Mouse (Mus musculus): ENCODE measurements around the gene Hbq1a. TPM values are rescaled to one million over a fixed set of nuclear protein-coding genes. Genes with fewer than 3 reads are reported as not detected.
"Not testable (repeated sequence)": the region's sequence is repeated elsewhere in the genome, so short reads cannot be mapped to it uniquely, and the experiment has no call there.

Gene Hbq1a
- polyA plus RNA-seq (2014; fragmentation: Nextera tagmentation; extraction: Ambion mirVana) = 0.63 and 0.75 TPM in 2 replicates

- peak within 1 kb of the TSS; percentile 39; the same call in 1 of the 2 replicates for H3K4me2 ChIP-seq (ENCODE audit: low read length)
- H3K27ac ChIP-seq (ENCODE audit: low read depth, low read length); H3K4me3 ChIP-seq (ENCODE audit: low read depth, low read length); H3K9me3 ChIP-seq (replicated peaks; ENCODE audit: control insufficient read depth, low read length); H3K4me1 ChIP-seq (ENCODE audit: control insufficient read depth, insufficient read depth, low read length); H3K9ac ChIP-seq (ENCODE audit: low read length); H3K36me3 ChIP-seq (ENCODE audit: control insufficient read depth, insufficient read depth, low read length); H3K27me3 ChIP-seq (replicated peaks; ENCODE audit: control insufficient read depth, insufficient read depth, low read length): not testable (repeated sequence)
- 8% methylated on average over 16 of the region's 16 CpGs for WGBS
- peak; percentile 59 for DNase-seq (ENCODE audit: low spot score)
- ATAC-seq = peak; percentile 70
Measured at GRCm38 (mm10) chr11:32299865-32300264, at the start of gene Hbq1a. TSS of gene Hbq1a (plus strand) at chr11:32300069.

- Histone ChIP-seq H3K9ac (ENCODE audit: low read length) (no peak overlapping the region), H3K27ac (ENCODE audit: low read depth, low read length) (no peak overlapping the region), H3K4me1 (ENCODE audit: control insufficient read depth, insufficient read depth, low read length) (no peaks in the 10 kb centered on the region), H3K9me3 (replicated peaks; ENCODE audit: control insufficient read depth, low read length) (no peaks in the 10 kb centered on the region), H3K4me3 (ENCODE audit: low read depth, low read length) (no peak overlapping the region), H3K4me2 (ENCODE audit: low read length) (no peak overlapping the region), H3K27me3 (replicated peaks; ENCODE audit: control insufficient read depth, insufficient read depth, low read length) (no peaks in the 10 kb centered on the region), H3K36me3 (ENCODE audit: control insufficient read depth, insufficient read depth, low read length) (peaks cover 65% of the 10 kb centered on the region)
- no peak for DNase-seq (ENCODE audit: low spot score)
- ATAC-seq = no peak
- WGBS = 89% methylated on average over 8 of the region's 8 CpGs
Measured at GRCm38 (mm10) chr11:32250880-32251763, 48.7 kb upstream of the Hbq1a start.

GRCm38 (mm10) chr11:32253121-32253520 lies 46.7 kb upstream of the Hbq1a start:
- H3K27me3 ChIP-seq (replicated peaks; ENCODE audit: control insufficient read depth, insufficient read depth, low read length) = no peaks in the 10 kb centered on the region
- no peak overlapping the region for H3K4me3 ChIP-seq (ENCODE audit: low read depth, low read length)
- H3K36me3 ChIP-seq (ENCODE audit: control insufficient read depth, insufficient read depth, low read length) = peaks cover 46% of the 10 kb centered on the region
- H3K9me3 ChIP-seq (replicated peaks; ENCODE audit: control insufficient read depth, low read length) = no peaks in the 10 kb centered on the region
- no peak overlapping the region for H3K27ac ChIP-seq (ENCODE audit: low read depth, low read length)
- H3K4me1 ChIP-seq (ENCODE audit: control insufficient read depth, insufficient read depth, low read length) = no peaks in the 10 kb centered on the region
- H3K9ac ChIP-seq (ENCODE audit: low read length) = no peak overlapping the region
- DNase-seq (ENCODE audit: low spot score) = no peak
- ATAC-seq = no peak
- no peak overlapping the region for H3K4me2 ChIP-seq (ENCODE audit: low read length)
- 100% methylated on average over 1 of the region's 1 CpGs for WGBS

GRCm38 (mm10) chr11:32256146-32256545 lies 43.7 kb upstream of the Hbq1a start:
- Histone ChIP-seq H3K36me3 (ENCODE audit: control insufficient read depth, insufficient read depth, low read length) (peaks cover 41% of the 10 kb centered on the region), H3K27ac (ENCODE audit: low read depth, low read length) (no peak overlapping the region), H3K4me3 (ENCODE audit: low read depth, low read length) (no peak overlapping the region), H3K4me2 (ENCODE audit: low read length) (no peak overlapping the region), H3K27me3 (replicated peaks; ENCODE audit: control insufficient read depth, insufficient read depth, low read length) (no peaks in the 10 kb centered on the region), H3K9ac (ENCODE audit: low read length) (no peak overlapping the region), H3K4me1 (ENCODE audit: control insufficient read depth, insufficient read depth, low read length) (no peaks in the 10 kb centered on the region), H3K9me3 (replicated peaks; ENCODE audit: control insufficient read depth, low read length) (no peaks in the 10 kb centered on the region)
- 97% methylated on average over 1 of the region's 1 CpGs for WGBS
- no peak for DNase-seq (ENCODE audit: low spot score)
- ATAC-seq = no peak

GRCm38 (mm10) chr11:32256566-32256965 lies 43.3 kb upstream of the Hbq1a start:
- H3K27me3 ChIP-seq (replicated peaks; ENCODE audit: control insufficient read depth, insufficient read depth, low read length) = no peaks in the 10 kb centered on the region
- H3K27ac ChIP-seq (ENCODE audit: low read depth, low read length) = no peak overlapping the region
- ATAC-seq (no peak), DNase-seq (ENCODE audit: low spot score) (no peak)
- peaks cover 40% of the 10 kb centered on the region for H3K36me3 ChIP-seq (ENCODE audit: control insufficient read depth, insufficient read depth, low read length)
- H3K4me1 ChIP-seq (ENCODE audit: control insufficient read depth, insufficient read depth, low read length) = no peaks in the 10 kb centered on the region
- H3K4me2 ChIP-seq (ENCODE audit: low read length) = no peak overlapping the region
- no peaks in the 10 kb centered on the region for H3K9me3 ChIP-seq (replicated peaks; ENCODE audit: control insufficient read depth, low read length)
- no peak overlapping the region for H3K4me3 ChIP-seq (ENCODE audit: low read depth, low read length)
- H3K9ac ChIP-seq (ENCODE audit: low read length) = no peak overlapping the region
- whole genome bisulfite sequencing = 92% methylated on average over 3 of the region's 3 CpGs

- no peak overlapping the region for H3K9ac ChIP-seq (ENCODE audit: low read length)
- 91% methylated on average over 10 of the region's 10 CpGs for WGBS
- no peak for ATAC-seq
Measured at GRCm38 (mm10) chr11:32262674-32263415, 37.0 kb upstream of the Hbq1a start.

GRCm38 (mm10) chr11:32265117-32265738 lies 34.6 kb upstream of the Hbq1a start:
- DNase-seq (ENCODE audit: low spot score) (no peak), ATAC-seq (no peak)
- Histone ChIP-seq H3K27me3 (replicated peaks; ENCODE audit: control insufficient read depth, insufficient read depth, low read length) (no peaks in the 10 kb centered on the region), H3K4me1 (ENCODE audit: control insufficient read depth, insufficient read depth, low read length) (peaks cover 5% of the 10 kb centered on the region; the same call in 1 of the 2 replicates), H3K9ac (ENCODE audit: low read length) (no peak overlapping the region), H3K9me3 (replicated peaks; ENCODE audit: control insufficient read depth, low read length) (no peaks in the 10 kb centered on the region), H3K4me2 (ENCODE audit: low read length) (no peak overlapping the region), H3K36me3 (ENCODE audit: control insufficient read depth, insufficient read depth, low read length) (peaks cover 8% of the 10 kb centered on the region; the same call in 1 of the 2 replicates), H3K4me3 (ENCODE audit: low read depth, low read length) (no peak overlapping the region), H3K27ac (ENCODE audit: low read depth, low read length) (no peak overlapping the region)
- WGBS = 96% methylated on average over 3 of the region's 3 CpGs

More at GRCm38 (mm10) chr11:32262674-32263415, 37.0 kb upstream of the Hbq1a start:
- peaks cover 11% of the 10 kb centered on the region; the same call in 1 of the 2 replicates for H3K36me3 ChIP-seq (ENCODE audit: control insufficient read depth, insufficient read depth, low read length)
- H3K4me2 ChIP-seq (ENCODE audit: low read length) = no peak overlapping the region
- no peaks in the 10 kb centered on the region for H3K9me3 ChIP-seq (replicated peaks; ENCODE audit: control insufficient read depth, low read length)
- H3K27ac ChIP-seq (ENCODE audit: low read depth, low read length) = no peak overlapping the region
- no peak for DNase-seq (ENCODE audit: low spot score)
- H3K4me3 ChIP-seq (ENCODE audit: low read depth, low read length) = no peak overlapping the region
- no peaks in the 10 kb centered on the region for H3K27me3 ChIP-seq (replicated peaks; ENCODE audit: control insufficient read depth, insufficient read depth, low read length)
- H3K4me1 ChIP-seq (ENCODE audit: control insufficient read depth, insufficient read depth, low read length) = peaks cover 4% of the 10 kb centered on the region; the same call in 1 of the 2 replicates

GRCm38 (mm10) chr11:32266194-32266593 lies 33.7 kb upstream of the Hbq1a start:
- H3K4me2 ChIP-seq (ENCODE audit: low read length) = no peak overlapping the region
- H3K9me3 ChIP-seq (replicated peaks; ENCODE audit: control insufficient read depth, low read length) = no peaks in the 10 kb centered on the region
- H3K9ac ChIP-seq (ENCODE audit: low read length) = no peak overlapping the region
- WGBS = 91% methylated on average over 6 of the region's 6 CpGs
- DNase-seq (ENCODE audit: low spot score) (no peak), ATAC-seq (no peak)
- no peaks in the 10 kb centered on the region; the same call in 1 of the 2 replicates for H3K36me3 ChIP-seq (ENCODE audit: control insufficient read depth, insufficient read depth, low read length)
- H3K4me1 ChIP-seq (ENCODE audit: control insufficient read depth, insufficient read depth, low read length) = peaks cover 5% of the 10 kb centered on the region; the same call in 1 of the 2 replicates
- H3K4me3 ChIP-seq (ENCODE audit: low read depth, low read length) = no peak overlapping the region
- H3K27ac ChIP-seq (ENCODE audit: low read depth, low read length) = no peak overlapping the region
- H3K27me3 ChIP-seq (replicated peaks; ENCODE audit: control insufficient read depth, insufficient read depth, low read length) = no peaks in the 10 kb centered on the region
